In the genomic region with DNA sequence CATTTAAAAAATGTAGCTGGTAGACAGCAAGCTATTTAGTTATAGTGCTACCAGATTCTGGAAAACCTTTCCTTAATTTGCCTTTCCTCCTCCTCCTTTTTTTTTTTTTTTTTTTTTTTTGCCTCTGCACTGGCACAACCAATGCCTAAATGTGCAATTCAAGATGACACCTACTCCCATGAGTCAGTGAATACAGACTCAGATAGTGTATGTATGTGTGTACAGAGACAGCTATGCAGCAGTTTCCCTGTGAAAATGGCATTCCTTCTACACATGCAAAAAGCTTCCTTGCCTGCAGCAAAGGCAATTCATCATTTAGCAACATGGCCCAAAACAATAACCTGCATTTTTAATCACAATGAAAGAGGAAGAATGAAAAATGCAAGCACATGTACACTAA, we compare ENCODE assay signal across 15 mouse cellular contexts.
DNase-seq lines count a peak whose midpoint lies in the region; ATAC-seq and TF ChIP-seq lines count a peak whose summit lies in the region.
"Had no signal": no experiment of that assay in that cellular context is flagged by ENCODE, and none has a peak within 500 bp of the region (broad histone marks: within the 10 kb centered on the region; RNA-seq: fewer than 3 reads in every experiment).

No protein-coding gene starts in this region.

- no peaks in the 10 kb centered on the region for H3K9me3 ChIP-seq in hindbrain, embryonic 13.5 days
- H3K9me3 ChIP-seq in hindbrain, embryonic 11.5 days (ENCODE audit: control insufficient read depth, low read length) = no peaks in the 10 kb centered on the region
- no peaks in the 10 kb centered on the region for H3K9me3 ChIP-seq in hindbrain, embryonic 16.5 days (ENCODE audit: control insufficient read depth, low read length)
- H3K9me3 ChIP-seq in neural tube, embryonic 15.5 days (replicated peaks) = no peaks in the 10 kb centered on the region
- no peaks in the 10 kb centered on the region for H3K9me3 ChIP-seq in heart, embryonic 11.5 days (replicated peaks; ENCODE audit: control insufficient read depth, low read length)

- TF ChIP-seq POLR2A in cortical plate, adult 2 months (IDR thresholded peaks at IDR 0.05; ENCODE audit: extremely low read depth, insufficient read depth, low read length) = no peak

- no peaks in the 10 kb centered on the region for H3K36me3 ChIP-seq in hindbrain, embryonic 13.5 days
- no peaks in the 10 kb centered on the region for H3K36me3 ChIP-seq in hindbrain, embryonic 11.5 days (ENCODE audit: control insufficient read depth, insufficient read depth, low read length)
- H3K36me3 ChIP-seq in hindbrain, embryonic 16.5 days (ENCODE audit: control insufficient read depth, insufficient read depth, low read length) = no peaks in the 10 kb centered on the region
- H3K36me3 ChIP-seq in neural tube, embryonic 15.5 days = no peaks in the 10 kb centered on the region
- H3K36me3 ChIP-seq in heart, embryonic 11.5 days (ENCODE audit: control insufficient read depth, insufficient read depth, low read length) = no peaks in the 10 kb centered on the region

- no peak for DNase-seq in hindbrain, embryonic 11.5 days (ENCODE audit: low spot score)
- no peak for DNase-seq in retina, embryonic 14.5 days (ENCODE audit: low spot score)
- DNase-seq: adrenal gland, postnatal 14 days; cerebellum, adult 8-10 months; heart, adult 18-20 months; kidney, adult 9 months; kidney, postnatal 36 days; liver; liver, postnatal 0 days had no signal

- peak overlapping the region; percentile 46 for H3K4me2 ChIP-seq in hindbrain, embryonic 13.5 days
- no peak overlapping the region for H3K4me2 ChIP-seq in hindbrain, embryonic 11.5 days (replicated peaks; ENCODE audit: low read depth, low read length)
- H3K4me2 ChIP-seq in hindbrain, embryonic 16.5 days (ENCODE audit: low read length) = peak overlapping the region; percentile 32
- H3K4me2 ChIP-seq in neural tube, embryonic 15.5 days = peak overlapping the region; percentile 48
- H3K4me2 ChIP-seq in heart, embryonic 11.5 days = no peak overlapping the region

- ATAC-seq in hindbrain, embryonic 13.5 days (ENCODE audit: low FRiP score) = no peak
- ATAC-seq in hindbrain, embryonic 11.5 days (ENCODE audit: low FRiP score) = no peak
- ATAC-seq in hindbrain, embryonic 16.5 days = peak; percentile 78; the same call in 1 of the 2 replicates
- ATAC-seq in neural tube, embryonic 15.5 days (ENCODE audit: low FRiP score) = peak; percentile 80
- no peak for ATAC-seq in heart, embryonic 11.5 days (replicated peaks; ENCODE audit: insufficient number of reproducible peaks, low FRiP score, low TSS enrichment)
- ATAC-seq: inflammation-experienced regulatory T-cells, adult 6 months; liver, postnatal 0 days had no signal

- peaks cover 28% of the 10 kb centered on the region for H3K27me3 ChIP-seq in hindbrain, embryonic 13.5 days
- peaks cover 4% of the 10 kb centered on the region; the same call in 1 of the 2 replicates for H3K27me3 ChIP-seq in hindbrain, embryonic 11.5 days (ENCODE audit: control insufficient read depth, insufficient read depth, low read length)
- peaks cover 3% of the 10 kb centered on the region; the same call in 1 of the 2 replicates for H3K27me3 ChIP-seq in hindbrain, embryonic 16.5 days (replicated peaks; ENCODE audit: control insufficient read depth, insufficient read depth, low read length)
- peaks cover 3% of the 10 kb centered on the region; the same call in 1 of the 2 replicates for H3K27me3 ChIP-seq in neural tube, embryonic 15.5 days (replicated peaks)
- H3K27me3 ChIP-seq in heart, embryonic 11.5 days (ENCODE audit: control insufficient read depth, insufficient read depth, low read length) = no peaks in the 10 kb centered on the region

- 0 out of 2 replicates have a peak, but pooled peaks cover 3% of the 10 kb centered on the region for H3K4me1 ChIP-seq in hindbrain, embryonic 13.5 days (replicated peaks)
- no peaks in the 10 kb centered on the region for H3K4me1 ChIP-seq in hindbrain, embryonic 11.5 days (replicated peaks; ENCODE audit: control insufficient read depth, insufficient read depth, low read length)
- no peaks in the 10 kb centered on the region for H3K4me1 ChIP-seq in cortical plate, adult 2 months (ENCODE audit: control insufficient read depth, insufficient read depth, low read length)
- no peaks in the 10 kb centered on the region for H3K4me1 ChIP-seq in hindbrain, embryonic 16.5 days (ENCODE audit: control insufficient read depth, insufficient read depth, low read depth, low read length)
- no peaks in the 10 kb centered on the region for H3K4me1 ChIP-seq in neural tube, embryonic 15.5 days
- H3K4me1 ChIP-seq in heart, embryonic 11.5 days (ENCODE audit: control insufficient read depth, insufficient read depth, low read length) = no peaks in the 10 kb centered on the region

- peak overlapping the region; percentile 68; the same call in 1 of the 2 replicates for H3K9ac ChIP-seq in hindbrain, embryonic 13.5 days
- no peak overlapping the region for H3K9ac ChIP-seq in hindbrain, embryonic 11.5 days (ENCODE audit: low read depth, low read length)
- no peak overlapping the region; the same call in 1 of the 2 replicates for H3K9ac ChIP-seq in hindbrain, embryonic 16.5 days (ENCODE audit: low read depth, low read length)
- H3K9ac ChIP-seq in neural tube, embryonic 15.5 days (replicated peaks) = no peak overlapping the region
- H3K9ac ChIP-seq in heart, embryonic 11.5 days (ENCODE audit: low read depth, low read length) = no peak overlapping the region
- H3K9ac ChIP-seq: liver, postnatal 0 days had no signal

- H3K27ac ChIP-seq in hindbrain, embryonic 13.5 days = peak overlapping the region; percentile 87
- H3K27ac ChIP-seq in hindbrain, embryonic 11.5 days (ENCODE audit: low read depth, low read length) = no peak overlapping the region
- no peak overlapping the region for H3K27ac ChIP-seq in cortical plate, adult 2 months (ENCODE audit: insufficient read depth, low read length)
- peak overlapping the region; percentile 78; the same call in 1 of the 2 replicates for H3K27ac ChIP-seq in hindbrain, embryonic 16.5 days (ENCODE audit: low read depth, low read length)
- H3K27ac ChIP-seq in neural tube, embryonic 15.5 days (replicated peaks) = peak overlapping the region; percentile 84
- no peak overlapping the region for H3K27ac ChIP-seq in heart, embryonic 11.5 days (ENCODE audit: low read depth, low read length)

- H3K4me3 ChIP-seq in hindbrain, embryonic 13.5 days = peak overlapping the region; percentile 41
- no peak overlapping the region for H3K4me3 ChIP-seq in hindbrain, embryonic 11.5 days (ENCODE audit: low read depth, low read length)
- H3K4me3 ChIP-seq in cortical plate, adult 2 months (ENCODE audit: insufficient read depth, low read length) = peak overlapping the region; percentile 47
- peak overlapping the region; percentile 42 for H3K4me3 ChIP-seq in hindbrain, embryonic 16.5 days (ENCODE audit: low read length)
- peak overlapping the region; percentile 43 for H3K4me3 ChIP-seq in neural tube, embryonic 15.5 days (replicated peaks)
- no peak overlapping the region for H3K4me3 ChIP-seq in heart, embryonic 11.5 days (ENCODE audit: low read depth, low read length)

- no peak for TF ChIP-seq CTCF in cortical plate, adult 2 months (IDR thresholded peaks at IDR 0.05; ENCODE audit: extremely low read depth, insufficient read depth, low read length)

Comparison
In these comparisons a context has a peak if more than half of its experiments do, and no peak if none do; other contexts are left out.
1. ATAC-seq: peak in hindbrain, embryonic 16.5 days (single experiment) and neural tube, embryonic 15.5 days (single experiment); none in hindbrain, embryonic 13.5 days (single experiment), hindbrain, embryonic 11.5 days (single experiment) and heart, embryonic 11.5 days (single experiment).
2. H3K27ac ChIP-seq: peak in hindbrain, embryonic 13.5 days (single experiment), hindbrain, embryonic 16.5 days (single experiment) and neural tube, embryonic 15.5 days (single experiment); none in hindbrain, embryonic 11.5 days (single experiment), cortical plate, adult 2 months (single experiment) and heart, embryonic 11.5 days (single experiment).
3. H3K4me2 ChIP-seq: peak in hindbrain, embryonic 13.5 days (single experiment), hindbrain, embryonic 16.5 days (single experiment) and neural tube, embryonic 15.5 days (single experiment); none in hindbrain, embryonic 11.5 days (single experiment) and heart, embryonic 11.5 days (single experiment).
4. H3K4me3 ChIP-seq: peak in hindbrain, embryonic 13.5 days (single experiment), cortical plate, adult 2 months (single experiment), hindbrain, embryonic 16.5 days (single experiment) and neural tube, embryonic 15.5 days (single experiment); none in hindbrain, embryonic 11.5 days (single experiment) and heart, embryonic 11.5 days (single experiment).